Mouse (Mus musculus): ENCODE measurements around the gene Gbx1.
"Not testable (repeated sequence)": the region's sequence is repeated elsewhere in the genome, so short reads cannot be mapped to it uniquely, and the experiment has no call there.

Gbx1 gene

DNA sequence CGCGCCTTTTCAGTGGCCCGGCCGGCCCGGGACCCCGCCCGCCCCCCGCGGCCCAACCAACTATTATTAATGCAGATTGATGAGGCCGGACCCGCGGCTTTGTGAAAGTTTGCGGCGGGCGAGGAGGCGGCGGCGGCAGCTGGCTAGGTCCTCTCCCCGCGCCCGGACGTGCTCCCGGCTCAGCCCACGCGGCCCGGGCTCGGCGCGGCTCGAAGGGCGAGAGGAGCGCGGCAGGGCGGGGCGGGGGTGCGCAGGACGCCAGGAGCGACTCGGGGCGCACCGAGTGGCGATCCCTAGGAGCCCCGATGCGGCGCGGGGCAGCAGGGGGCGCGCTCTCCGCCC, at the start of gene Gbx1:
Gbx1 (minus strand) TSS at position 314 of the 342 bp plus-strand sequence.
- no peak for DNase-seq (ENCODE audit: low read depth)

GRCm38 (mm10) chr5:24576801-24577182, 49.8 kb upstream of the Gbx1 start:
- DNase-seq (ENCODE audit: low read depth) = no peak

- no peak for DNase-seq (ENCODE audit: low read depth)
These were observed 48.9 kb upstream of the Gbx1 start for GRCm38 (mm10) chr5:24575948-24576347.

DNA sequence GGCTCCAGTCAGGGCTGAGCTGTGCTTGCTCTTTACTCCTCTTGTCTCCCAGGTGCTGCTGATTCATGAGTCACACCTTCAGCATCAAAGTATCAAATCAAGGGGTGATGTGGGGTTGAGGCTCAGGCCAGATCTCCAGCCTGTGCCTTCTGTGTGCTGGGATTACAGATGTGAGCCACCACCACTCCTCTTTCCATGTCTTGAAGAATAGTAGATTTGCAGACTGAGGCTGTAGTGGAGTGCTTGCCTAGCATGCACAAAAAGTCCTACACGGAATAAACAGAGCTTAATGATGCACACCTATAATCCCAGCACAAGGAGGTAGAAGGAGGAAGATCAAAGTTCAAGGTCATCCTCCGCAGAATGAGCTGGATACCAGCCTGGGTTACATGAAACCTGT, 29.7 kb upstream of the Gbx1 start, which contains the start of gene 4931409K22Rik:
4931409K22Rik (minus strand) TSS at position 101 of the 400 bp plus-strand sequence.
- no peak for DNase-seq (ENCODE audit: low read depth)

DNA sequence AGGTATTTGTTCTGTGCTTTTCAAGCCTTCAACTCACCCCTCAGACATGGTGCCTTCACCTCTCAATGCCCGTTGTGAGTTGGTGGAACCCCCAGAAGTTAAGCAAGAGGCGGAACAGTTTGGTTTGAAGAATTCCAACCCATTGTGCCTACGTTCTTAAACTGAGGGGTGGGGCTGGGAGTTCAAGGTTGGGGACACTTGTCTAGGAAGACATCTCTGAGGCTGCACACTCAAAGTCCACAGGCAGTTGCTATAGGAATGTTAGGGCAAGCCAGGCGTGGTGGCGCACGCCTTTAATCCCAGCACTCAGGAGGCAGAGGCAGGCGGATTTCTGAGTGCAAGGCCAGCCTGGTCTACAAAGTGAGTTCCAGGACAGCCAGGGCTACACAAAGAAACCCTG, 28.3 kb upstream of the Gbx1 start:
- DNase-seq (ENCODE audit: low read depth) = not testable (repeated sequence)

- peak; percentile 24 for DNase-seq (ENCODE audit: low read depth)
These were observed 26.7 kb upstream of the Gbx1 start for GRCm38 (mm10) chr5:24553621-24554244.

DNA sequence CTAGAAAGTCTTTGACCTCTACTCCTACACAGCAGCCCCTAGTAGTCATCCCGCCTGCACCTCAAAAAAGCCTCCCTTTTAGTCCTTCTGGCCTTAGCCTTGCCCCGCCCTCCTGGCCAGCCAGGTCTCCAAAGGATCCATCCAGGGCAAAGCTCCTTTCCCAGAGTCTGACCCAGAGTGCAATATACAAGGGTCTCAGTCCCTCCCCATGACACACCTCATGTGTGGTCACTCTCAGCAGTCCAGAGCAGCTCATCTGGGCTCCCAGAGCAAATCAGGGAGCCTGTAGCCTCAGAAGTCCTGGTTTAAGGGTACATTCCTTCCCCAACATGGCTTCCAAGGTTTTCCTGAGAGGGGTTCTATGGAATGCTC, 24.3 kb upstream of the Gbx1 start:
- no peak for DNase-seq (ENCODE audit: low read depth)

- no peak for DNase-seq (ENCODE audit: low read depth)
These were observed 23.8 kb upstream of the Gbx1 start for GRCm38 (mm10) chr5:24550598-24551316.

DNA sequence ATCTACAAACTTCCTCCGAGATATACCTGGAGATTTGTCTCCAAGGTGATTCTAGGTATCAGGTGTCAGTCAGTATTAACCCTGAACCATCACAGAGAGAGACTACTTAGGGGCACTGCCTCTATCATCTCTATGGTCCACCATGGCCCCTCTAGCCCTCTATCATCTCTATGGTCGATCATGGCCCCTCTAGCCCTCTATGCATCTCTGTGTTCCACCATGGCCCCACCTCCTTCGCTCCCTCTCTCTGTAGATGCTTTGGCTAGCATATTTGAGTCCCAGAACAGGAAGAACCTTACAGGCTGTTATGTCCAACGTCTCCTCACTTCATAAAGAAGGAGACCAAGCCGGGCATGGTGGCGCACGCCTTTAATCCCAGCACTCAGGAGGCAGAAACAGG, 15.6 kb upstream of the Gbx1 start:
- no peak for DNase-seq (ENCODE audit: low read depth)

- no peak for DNase-seq (ENCODE audit: low read depth)
These were observed 14.2 kb upstream of the Gbx1 start for GRCm38 (mm10) chr5:24541144-24541569.

- DNase-seq (ENCODE audit: low read depth) = no peak
These were observed 13.6 kb upstream of the Gbx1 start, which contains the start of gene Asb10 for GRCm38 (mm10) chr5:24540387-24541143. TSS of gene Asb10 (minus strand) at chr5:24540978.

GRCm38 (mm10) chr5:24539571-24540296, 12.7 kb upstream of the Gbx1 start:
- DNase-seq (ENCODE audit: low read depth) = no peak

GRCm38 (mm10) chr5:24537618-24538017, 10.6 kb upstream of the Gbx1 start:
- no peak for DNase-seq (ENCODE audit: low read depth)

GRCm38 (mm10) chr5:24536511-24536910, 9.5 kb upstream of the Gbx1 start:
- no peak for DNase-seq (ENCODE audit: low read depth)

DNA sequence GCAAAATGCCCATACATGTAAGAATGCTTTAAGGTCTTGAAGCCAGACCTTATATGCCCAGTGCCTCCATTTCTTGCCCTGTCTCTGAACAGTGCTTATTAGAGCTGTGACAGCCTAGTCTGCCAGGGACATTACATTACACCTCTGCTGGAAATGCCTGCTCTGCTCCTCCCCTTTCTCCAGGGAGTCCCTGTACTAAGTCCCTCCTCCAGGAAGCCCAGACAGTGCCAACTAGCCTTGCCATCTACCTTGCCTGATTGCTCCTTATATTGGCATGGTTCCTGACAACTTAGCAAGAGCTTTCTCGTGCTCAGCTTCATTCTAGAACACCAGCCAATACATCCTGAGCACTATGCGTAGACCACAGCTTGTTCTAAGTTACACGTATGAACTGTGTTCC, 8.7 kb upstream of the Gbx1 start:
- DNase-seq (ENCODE audit: low read depth) = no peak

- no peak for DNase-seq (ENCODE audit: low read depth)
These were observed 7.3 kb upstream of the Gbx1 start for GRCm38 (mm10) chr5:24534292-24534691.

GRCm38 (mm10) chr5:24533391-24533790, 6.4 kb upstream of the Gbx1 start:
- DNase-seq (ENCODE audit: low read depth) = no peak

- peak; percentile 56 for DNase-seq (ENCODE audit: low read depth)
These were observed 3.2 kb upstream of the Gbx1 start for GRCm38 (mm10) chr5:24530042-24530689.

GRCm38 (mm10) chr5:24527780-24528179, 778 bp upstream of the Gbx1 start:
- DNase-seq (ENCODE audit: low read depth) = no peak

GRCm38 (mm10) chr5:24526190-24526888, 663 bp downstream of the Gbx1 start:
- no peak for DNase-seq (ENCODE audit: low read depth)
